Mouse (Mus musculus): ENCODE measurements around the gene Cd81.

Gene Cd81

DNA sequence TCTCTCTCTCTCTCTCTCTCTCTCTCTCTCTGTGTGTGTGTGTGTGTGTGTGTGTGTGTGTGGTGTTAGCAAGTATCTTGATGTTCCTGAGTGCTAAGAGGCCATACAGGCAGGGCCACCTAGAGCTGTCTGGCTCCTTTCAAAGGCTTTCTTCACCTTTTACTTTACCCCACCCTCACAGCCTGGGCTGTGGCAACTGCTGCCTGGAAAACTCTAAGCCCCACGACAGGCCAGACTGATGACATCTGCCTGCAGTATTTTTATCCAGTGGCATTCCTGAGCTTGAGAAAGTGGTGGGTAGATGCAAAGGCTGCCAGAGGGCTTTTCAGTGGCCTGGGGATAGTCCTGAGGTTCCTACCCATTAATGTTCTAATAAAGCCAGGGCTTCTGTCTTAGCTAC, 59.9 kb downstream of the Cd81 start:
- DNase-seq (ENCODE audit: low spot score): no peak

DNA sequence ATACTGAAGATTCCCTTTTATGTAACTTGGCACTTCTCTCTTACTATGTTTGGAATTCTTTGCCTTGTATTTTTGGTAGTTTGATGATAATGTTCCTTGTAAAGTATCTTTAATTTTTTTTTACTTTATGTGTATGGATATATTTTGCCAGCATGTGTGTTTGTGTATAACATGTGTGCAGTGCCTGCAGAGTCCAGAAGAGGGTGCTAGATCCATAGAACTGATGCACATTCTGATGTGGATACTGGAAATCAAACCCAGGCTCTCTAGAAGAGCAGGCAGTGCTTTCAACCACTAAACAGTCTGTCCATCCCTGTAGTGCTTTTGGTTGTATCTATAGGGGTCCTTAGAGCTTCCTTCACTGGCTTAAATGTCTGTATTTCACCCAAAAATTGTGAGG, 62.2 kb downstream of the Cd81 start:
- no peak for DNase-seq (ENCODE audit: low spot score)

DNA sequence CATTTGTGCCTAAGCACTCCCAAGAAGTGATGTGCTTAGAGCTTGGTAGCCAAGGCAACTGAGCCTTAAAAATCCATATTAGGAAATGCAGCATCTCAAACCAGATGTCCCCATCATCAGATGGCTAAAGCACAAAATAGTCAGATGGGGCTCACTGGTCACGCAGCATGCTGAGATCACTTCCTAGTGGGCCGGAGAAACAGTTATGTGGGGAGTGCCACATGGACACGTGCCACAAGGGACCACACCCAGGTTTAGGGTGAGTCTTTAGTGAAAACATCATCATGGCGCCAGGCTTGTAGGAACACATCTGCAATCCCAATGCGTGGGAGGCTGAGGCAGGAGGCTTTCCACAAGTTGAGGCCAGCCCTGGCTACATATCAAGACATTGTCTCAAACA, 64.0 kb downstream of the Cd81 start:
- no peak for DNase-seq (ENCODE audit: low spot score)
